Mouse (Mus musculus) brown adipose tissue, adult 24 weeks (tissue): ENCODE results near the gene Capn5. TPM values are rescaled to one million over a fixed set of nuclear protein-coding genes. Genes with fewer than 3 reads are reported as not detected.

Source experiments
- H3K27ac ChIP-seq: fragments of 200-500 bp; replicated peaks from 2 replicates; pipeline ENCODE4 v1.5.1; 2012; ENCODE audit warnings: low read depth, mild to moderate bottlenecking, low read length
- H3K4me1 ChIP-seq: fragments of 200-500 bp; 2 replicates; pipeline ENCODE4 v1.6.1; 2012; ENCODE audit warnings: low read length, mixed read lengths; ENCODE audit not compliant: control insufficient read depth, insufficient read depth, insufficient read length
- H3K4me3 ChIP-seq: fragments of 200-500 bp; 2 replicates; pipeline ENCODE4 v1.5.1; 2012; ENCODE audit warnings: low read depth, mild to moderate bottlenecking, low read length, moderate library complexity; ENCODE audit not compliant: insufficient read depth
- polyA plus RNA-seq: library from polyadenylated mRNA; stranded (reverse); fragments of >200 nt; gene quantifications from 2 replicates; pipeline ENCODE4 v1.2.4, GENCODE M21; 2012; ENCODE audit not compliant: missing spikeins, insufficient read depth, insufficient read length

Gene Capn5
- polyA plus RNA-seq, 1 experiment: 1.8 TPM

DNA sequence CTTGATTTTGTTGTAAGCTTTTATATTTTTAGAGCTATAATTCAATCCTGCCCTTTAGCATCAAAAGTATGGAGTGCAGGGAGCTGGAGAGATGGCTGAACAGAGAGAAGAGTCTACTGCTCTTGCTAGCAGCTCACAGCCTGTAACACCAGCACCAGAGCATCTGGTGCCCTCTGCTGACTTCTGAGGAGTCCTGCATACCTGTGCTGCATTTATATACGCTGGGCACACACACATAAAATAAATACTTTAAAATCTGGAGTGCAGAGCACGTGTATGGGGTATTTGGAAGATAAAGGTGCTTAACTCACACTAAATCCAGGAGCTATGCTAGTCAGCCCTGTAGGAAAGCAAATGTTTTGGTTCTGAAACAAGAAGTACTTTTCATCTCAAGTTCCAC lies 91.7 kb downstream of the Capn5 start:
- Histone ChIP-seq H3K4me1 (peaks cover 6% of the 10 kb centered on the region), H3K27ac (no peak overlapping the region), H3K4me3 (no peak overlapping the region)

DNA sequence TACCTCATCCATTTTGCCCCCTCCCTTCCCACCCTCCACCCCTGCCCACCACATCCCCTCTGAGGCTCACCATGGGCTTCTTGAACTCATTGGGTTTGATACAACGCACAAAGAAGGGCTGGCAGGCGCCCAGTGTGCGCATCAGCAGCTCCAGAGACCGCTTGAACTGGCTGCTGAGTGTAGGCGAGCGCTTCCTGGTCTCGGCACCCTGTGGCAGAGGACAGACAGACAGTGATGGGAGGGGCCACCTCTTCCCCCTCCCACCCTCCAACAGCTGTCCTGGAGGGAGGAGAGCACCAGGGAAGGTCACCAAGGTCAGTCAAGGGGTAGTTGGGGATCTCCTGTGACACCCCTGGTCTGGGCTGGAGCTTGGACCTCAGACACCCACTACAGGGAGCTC lies 92.8 kb downstream of the Capn5 start:
- Histone ChIP-seq H3K4me1 (peaks cover 6% of the 10 kb centered on the region), H3K27ac (no peak overlapping the region), H3K4me3 (peak overlapping the region; percentile 49)

GRCm38 (mm10) chr7:98084541-98085293 lies 93.4 kb downstream of the Capn5 start:
- peaks cover 6% of the 10 kb centered on the region for H3K4me1 ChIP-seq
- H3K27ac ChIP-seq: peak overlapping the region; percentile 74
- peak overlapping the region; percentile 49 for H3K4me3 ChIP-seq

- Histone ChIP-seq H3K27ac (no peak overlapping the region), H3K4me1 (peaks cover 6% of the 10 kb centered on the region), H3K4me3 (no peak overlapping the region)
These were observed 95.7 kb downstream of the Capn5 start for GRCm38 (mm10) chr7:98082376-98082775.

DNA sequence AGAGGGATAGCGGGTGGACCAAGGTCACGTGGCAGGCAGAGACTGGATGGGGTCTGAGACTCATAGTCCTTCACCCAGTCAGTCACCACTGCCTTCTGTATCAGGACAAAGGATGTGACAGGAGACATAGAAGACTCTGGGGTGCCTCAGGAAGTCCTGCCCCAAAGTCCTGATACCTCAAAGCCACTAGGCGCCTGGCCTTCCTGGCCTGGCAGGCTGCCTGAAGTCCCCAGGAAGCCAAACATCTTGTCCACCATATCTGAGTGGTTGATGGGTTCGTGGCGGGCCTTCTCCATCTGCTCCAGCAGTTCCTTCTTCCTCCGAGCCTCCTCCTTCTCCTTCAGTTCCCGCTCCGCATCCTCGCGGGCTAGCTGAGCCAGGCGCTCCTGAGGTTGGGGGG lies 100.6 kb downstream of the Capn5 start:
- Histone ChIP-seq H3K4me3 (no peak overlapping the region), H3K27ac (no peak overlapping the region), H3K4me1 (no peaks in the 10 kb centered on the region)

DNA sequence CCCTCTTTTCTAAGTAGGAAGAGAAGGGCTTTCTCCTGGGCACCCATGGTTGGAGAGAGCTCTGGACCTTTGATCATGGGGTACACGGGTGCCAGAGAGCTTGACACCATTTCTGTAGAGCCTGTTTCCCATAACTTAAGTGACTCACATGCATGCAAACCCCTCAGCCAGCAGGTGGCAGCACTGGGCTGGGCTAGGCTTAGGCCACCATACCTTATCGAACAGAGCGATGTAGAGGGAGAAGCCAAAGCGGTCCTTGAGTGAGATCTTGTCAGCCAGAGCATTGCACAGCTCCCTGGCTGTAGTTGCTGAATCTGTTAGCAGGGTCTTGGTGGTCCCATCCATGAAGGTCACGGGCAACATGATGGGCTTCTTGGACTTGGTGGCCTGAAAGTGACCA lies 106.5 kb downstream of the Capn5 start:
- Histone ChIP-seq H3K4me3 (no peak overlapping the region), H3K27ac (no peak overlapping the region), H3K4me1 (no peaks in the 10 kb centered on the region)

Other genes with a start within 250 kb of the Capn5 start
- gene Myo7a, start 58.8 kb downstream of the Capn5 start, polyA plus RNA-seq: 3.3 and 4.5 TPM in 2 replicates
- not detected in 2 replicates for gene Omp, start 32.8 kb downstream of the Capn5 start, polyA plus RNA-seq
- not detected in 2 replicates for gene B3gnt6, start 21.2 kb upstream of the Capn5 start, polyA plus RNA-seq
- gene Acer3, start 142.9 kb upstream of the Capn5 start, polyA plus RNA-seq: 5.4 and 7.8 TPM in 2 replicates
- 25.7 and 31.5 TPM in 2 replicates for gene Tsku, start 183.1 kb upstream of the Capn5 start, polyA plus RNA-seq